Mouse (Mus musculus) B cell, adult 2 months (primary cell): ENCODE data around the gene Ficd.
A peak's percentile ranks its signal among the peaks of the same experiment; 100 is the strongest.

Experiments
- DNase-seq, 2 experiments: peaks; one replicate each; pipeline ENCODE4 v3.0.0; 2022

Ficd gene

GRCm38 (mm10) chr5:113735345-113736112 is at the start of gene Ficd:
Gene Ficd, plus strand, starts transcription at chr5:113735803.
- DNase-seq, result peak; percentile 87 to 89

- no peak for DNase-seq
These were observed 48.1 kb upstream of the Ficd start for GRCm38 (mm10) chr5:113687514-113687913.

DNA sequence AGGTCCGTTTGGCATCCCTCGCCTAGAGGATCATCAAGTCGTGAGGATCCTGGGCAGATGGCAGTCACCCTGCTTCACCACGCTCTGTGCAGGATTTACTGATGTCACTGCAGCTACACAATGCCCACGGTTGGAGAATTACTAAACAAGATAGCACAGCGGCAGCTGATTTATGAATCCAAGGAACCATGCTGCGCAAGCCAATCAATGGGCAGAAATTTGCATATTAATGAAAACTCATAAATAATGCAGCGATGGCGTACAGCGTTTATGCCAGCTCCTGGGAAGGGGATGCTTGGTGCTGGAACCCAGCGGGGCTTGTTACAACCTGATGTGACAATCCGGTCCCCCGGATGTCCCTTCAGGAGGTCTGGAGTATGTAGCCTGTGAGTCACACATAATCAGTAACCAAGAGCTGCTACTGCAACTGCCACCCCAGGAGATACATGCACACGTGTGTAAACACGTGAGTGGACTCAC is 45.5 kb upstream of the Ficd start:
- no peak for DNase-seq

GRCm38 (mm10) chr5:113690866-113691265 is 44.7 kb upstream of the Ficd start:
- no peak for DNase-seq

- peak in 1 of 2 experiments; percentile 7 for DNase-seq
These were observed 42.3 kb upstream of the Ficd start for GRCm38 (mm10) chr5:113693196-113693755.

DNA sequence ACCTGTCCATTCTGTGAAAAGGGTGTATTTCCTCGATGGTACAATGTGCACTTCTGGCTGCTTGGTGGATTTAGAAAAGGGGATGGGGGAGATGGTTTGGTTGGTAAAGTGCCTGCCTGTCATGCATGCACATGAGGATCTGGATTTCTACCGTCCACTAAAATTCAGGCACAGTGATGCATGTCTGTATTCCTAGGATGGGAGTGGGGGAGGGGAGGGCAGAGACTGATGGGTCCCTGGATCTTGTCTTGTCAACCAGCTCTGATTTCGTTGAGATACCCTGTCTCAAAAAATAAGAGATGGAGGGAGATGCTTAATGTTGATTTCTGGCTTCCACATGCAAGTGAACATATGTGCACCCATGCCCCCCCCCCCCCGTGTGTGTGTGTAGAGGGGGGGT is 41.6 kb upstream of the Ficd start:
- DNase-seq, result no peak

GRCm38 (mm10) chr5:113694415-113694814 is 41.2 kb upstream of the Ficd start:
- DNase-seq, result no peak

- DNase-seq, result no peak
These were observed 35.1 kb upstream of the Ficd start for GRCm38 (mm10) chr5:113700388-113701023.

DNA sequence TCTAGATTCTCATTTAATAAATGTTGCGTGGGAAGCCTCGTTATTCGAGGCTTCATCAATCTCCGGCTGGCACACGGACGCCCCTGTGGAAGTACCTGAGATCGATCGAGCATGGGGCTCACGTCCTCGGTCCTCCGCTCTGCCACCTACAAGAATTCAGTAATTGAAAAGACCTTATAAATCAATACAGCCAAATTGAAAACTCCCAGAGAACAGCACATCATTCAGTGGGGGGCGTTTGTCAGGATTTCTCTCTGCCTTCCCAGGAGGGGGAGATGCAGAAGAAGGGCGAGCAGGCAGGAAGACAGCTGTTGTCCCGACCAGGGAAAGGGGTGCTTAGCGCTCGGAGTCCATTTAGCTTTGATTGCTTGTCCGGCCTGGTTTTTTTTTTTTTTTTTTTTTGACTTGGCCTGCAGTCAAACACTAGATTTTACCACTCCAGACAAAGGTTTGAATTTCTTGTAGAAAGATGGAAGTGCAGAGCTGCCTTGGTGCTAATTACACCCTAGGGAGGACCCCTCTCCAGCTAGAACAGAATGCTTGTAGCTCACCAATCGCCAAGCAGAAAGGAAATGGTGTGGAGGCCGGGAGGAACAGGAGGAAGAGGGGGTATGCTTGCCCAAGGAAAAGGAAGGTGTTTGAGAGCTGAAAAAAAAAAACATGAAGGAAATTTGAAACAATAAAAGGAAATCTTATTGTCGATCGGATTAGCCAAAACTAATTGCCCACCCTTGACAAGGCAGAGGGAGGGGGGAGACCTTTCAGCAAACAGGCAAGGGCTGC is 31.6 kb upstream of the Ficd start:
- DNase-seq, result no peak

GRCm38 (mm10) chr5:113712861-113713260 is 22.7 kb upstream of the Ficd start:
- DNase-seq, result no peak

GRCm38 (mm10) chr5:113716581-113717388 is 18.8 kb upstream of the Ficd start:
- DNase-seq, result no peak

- no peak for DNase-seq
These were observed 16.4 kb upstream of the Ficd start for GRCm38 (mm10) chr5:113719221-113719661.

- no peak for DNase-seq
These were observed 13.2 kb upstream of the Ficd start for GRCm38 (mm10) chr5:113722224-113723013.

DNA sequence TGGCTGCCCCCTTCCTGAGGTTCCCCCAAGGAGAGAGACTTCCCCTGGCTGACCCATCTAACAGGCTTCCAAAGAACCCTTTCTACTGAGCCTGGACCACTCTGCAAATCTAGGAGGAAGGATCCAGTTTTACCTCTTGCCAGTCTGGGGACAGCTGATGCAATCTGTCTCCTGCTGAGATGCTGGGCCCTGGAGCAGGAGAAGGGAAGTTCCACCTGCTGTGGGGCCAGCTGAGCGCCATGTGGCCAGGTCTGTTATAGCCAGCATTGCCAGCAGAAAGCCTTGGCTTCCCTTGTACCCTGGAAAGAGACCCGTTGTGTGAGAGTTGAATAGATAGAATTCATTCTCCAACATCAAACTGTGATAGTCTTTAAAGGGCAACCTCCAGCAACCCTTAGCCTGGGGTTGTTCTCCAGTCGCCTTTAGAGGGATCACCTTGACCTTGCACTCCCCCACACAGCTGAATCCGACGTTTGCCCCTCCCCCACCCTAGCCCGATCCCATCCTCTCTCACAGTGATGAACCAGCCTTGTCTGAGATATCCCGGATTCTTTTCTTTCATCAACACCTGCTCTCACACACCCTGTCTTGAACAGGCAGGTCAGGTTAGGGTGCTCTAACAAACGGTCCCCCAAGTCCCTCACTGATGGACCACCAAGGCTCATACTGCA is 11.9 kb upstream of the Ficd start:
- no peak for DNase-seq

DNA sequence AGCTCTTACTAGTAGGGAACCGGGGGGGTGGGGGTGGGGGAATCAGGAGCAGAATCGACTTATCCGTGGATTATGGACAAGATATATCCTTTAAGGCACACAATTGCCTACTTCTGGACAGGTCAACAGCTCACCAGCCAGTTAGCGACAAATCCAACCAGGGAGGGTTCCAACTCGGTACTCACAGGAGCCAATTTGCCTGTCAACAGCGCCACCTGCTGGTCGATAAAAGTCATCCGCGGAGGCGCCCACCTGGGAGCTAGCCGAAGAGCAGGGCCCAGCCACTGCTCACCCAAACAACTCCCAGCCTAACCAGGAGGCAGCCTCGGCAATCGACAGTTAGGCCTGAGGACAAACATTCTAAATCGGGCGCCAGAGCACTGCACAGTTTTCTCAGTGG is 11.2 kb upstream of the Ficd start, which contains the start of gene 1700069L16Rik:
Gene 1700069L16Rik (minus strand): TSS at position 327 of the 400 bp plus-strand sequence.
- DNase-seq, result peak; percentile 82 to 83

DNA sequence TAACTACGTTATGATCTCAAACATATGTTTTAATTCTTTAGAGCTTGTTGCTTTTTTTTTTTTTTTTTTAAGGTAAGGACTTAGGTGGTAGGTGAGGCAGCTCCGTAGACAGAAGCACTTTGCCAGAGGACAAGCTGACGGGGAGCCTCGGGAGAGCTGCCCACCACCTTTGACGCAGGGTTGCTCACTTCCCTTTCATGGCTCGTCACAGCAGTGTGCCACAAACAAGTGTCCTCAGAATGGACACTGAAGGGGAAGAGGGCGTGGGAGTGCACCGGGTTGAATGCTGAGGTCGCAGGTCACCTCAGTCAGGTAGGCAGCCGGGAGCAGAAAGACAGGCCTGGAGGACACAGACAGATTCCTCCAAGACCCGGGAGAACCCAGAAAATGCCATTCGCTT is 10.2 kb upstream of the Ficd start:
- DNase-seq, result no peak

DNA sequence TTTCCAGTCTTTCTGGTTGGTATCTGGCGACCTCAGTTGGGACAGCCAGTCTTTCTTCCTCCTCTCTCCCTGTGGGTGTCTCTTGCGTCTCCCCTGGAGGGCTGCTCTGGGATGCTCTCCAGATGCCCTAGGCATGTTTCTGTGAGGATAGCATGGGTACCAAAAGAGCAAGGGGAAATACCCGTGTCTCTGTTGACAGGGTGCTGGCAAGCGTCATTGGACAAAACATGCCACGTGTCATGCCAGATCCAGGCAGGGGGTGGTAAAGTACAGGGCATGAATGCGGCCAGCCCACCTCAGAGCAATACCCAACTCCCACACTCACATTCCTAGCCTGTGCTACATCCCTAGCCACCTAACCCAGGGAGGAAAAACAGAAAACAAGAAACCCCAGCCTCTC is 9.0 kb upstream of the Ficd start:
- DNase-seq, result no peak

GRCm38 (mm10) chr5:113727238-113727637 is 8.4 kb upstream of the Ficd start:
- no peak for DNase-seq

DNA sequence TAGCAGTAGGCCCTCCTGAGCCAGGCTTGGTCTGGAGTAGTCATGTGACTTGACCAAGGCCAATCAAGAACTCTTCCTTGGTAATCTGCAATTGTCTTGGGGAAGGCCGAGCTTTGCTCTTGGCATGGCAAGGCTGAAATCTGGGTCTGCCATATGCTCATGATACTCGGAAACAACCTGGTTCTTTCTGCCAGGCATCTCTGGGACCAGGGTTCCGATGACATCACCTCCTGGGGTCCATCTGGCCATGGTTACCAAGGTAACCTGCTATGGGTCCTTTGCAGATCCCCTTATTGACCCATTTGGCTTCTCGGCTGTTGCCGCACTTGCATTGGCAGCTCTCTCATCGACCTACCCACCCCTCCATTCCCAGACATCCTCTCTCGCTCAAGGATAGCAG is 7.6 kb upstream of the Ficd start:
- DNase-seq, result no peak

- DNase-seq, result no peak
These were observed 6.9 kb upstream of the Ficd start for GRCm38 (mm10) chr5:113728691-113729090.

DNA sequence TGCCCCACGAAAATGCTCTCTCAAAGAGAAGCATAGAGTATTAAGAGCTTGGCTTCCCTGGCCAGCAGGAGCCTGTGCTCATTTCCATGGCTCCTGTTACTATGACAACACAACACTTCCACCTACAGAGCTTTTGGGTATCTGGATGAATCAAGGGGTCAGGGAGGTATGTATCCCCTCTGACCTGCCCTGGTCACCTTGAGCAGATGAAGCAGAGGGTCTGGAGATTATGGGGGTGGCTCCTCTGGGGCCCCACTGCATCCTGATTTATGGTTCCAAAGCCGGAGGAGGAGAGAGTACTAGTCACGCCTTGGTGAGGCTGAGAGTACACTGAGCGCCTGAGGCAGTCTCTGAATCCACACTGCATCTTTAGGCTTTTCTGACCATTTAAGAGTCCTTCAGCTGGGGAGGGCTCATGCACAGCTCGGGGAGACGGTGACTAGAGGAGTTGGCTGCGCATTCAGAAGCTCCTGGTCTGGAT is 4.9 kb upstream of the Ficd start:
- no peak for DNase-seq
